Mouse (Mus musculus): Measurements from ENCODE around the gene Oprd1.

- TF ChIP-seq CTCF (conservative IDR thresholded peaks at IDR 0.05; ENCODE audit: low read length), result no peak
- TF ChIP-seq POU5F1 (IDR thresholded peaks at IDR 0.05; ENCODE audit: borderline replicate concordance, low read length), result no peak
- TF ChIP-seq NANOG (IDR thresholded peaks at IDR 0.05; ENCODE audit: borderline replicate concordance, low read length), result no peak
Observed at GRCm38 (mm10) chr4:132116315-132116714, 28.0 kb downstream of the Oprd1 start.

Data from E14TG2a.4 (cell line).